Mouse (Mus musculus): Measurements from ENCODE around the gene Rflna.

The Rflna gene

DNA sequence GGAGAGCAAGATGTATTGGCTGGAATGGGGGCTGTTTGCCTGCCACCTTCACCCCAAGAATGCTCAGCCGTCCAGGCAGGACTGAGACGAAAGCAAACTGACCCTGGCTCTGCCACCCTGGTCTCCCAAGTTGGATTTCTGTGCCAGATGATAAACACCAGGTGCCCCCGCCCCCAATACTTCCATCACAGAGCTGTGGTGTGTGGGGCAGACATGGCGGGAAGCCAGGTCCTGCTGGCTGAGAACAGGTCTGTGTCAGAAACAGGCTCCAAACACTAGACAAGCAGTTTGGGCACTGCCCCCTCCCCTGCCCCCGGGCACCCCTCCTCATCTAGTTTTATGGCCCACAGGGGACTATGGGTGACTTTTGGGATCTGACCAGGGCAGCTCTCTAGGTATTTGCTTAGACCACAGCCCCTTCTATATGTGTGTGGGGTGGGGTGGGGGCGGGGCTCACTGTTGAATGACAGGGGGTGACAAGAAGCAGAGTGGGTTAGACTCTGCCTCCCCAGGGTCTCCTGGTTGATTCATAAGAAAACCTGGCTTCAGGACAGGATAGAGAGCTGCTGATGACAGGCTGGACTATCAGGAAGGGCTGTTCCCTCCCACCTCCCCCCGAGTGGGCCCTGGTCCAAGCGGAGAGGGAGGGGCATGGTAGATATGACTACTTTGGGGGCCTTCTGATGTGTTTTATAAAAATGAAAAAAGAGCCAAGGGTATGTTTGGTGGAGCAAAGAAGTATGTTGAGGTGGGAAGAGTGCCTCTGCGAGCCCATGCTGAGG lies 3.0 kb downstream of the Rflna start:
- DNase-seq (ENCODE audit: low spot score in 2 of 2) = no peak

GRCm38 (mm10) chr5:125006896-125007295 lies 3.9 kb downstream of the Rflna start:
- DNase-seq (ENCODE audit: low spot score in 2 of 2) = no peak

GRCm38 (mm10) chr5:125011166-125011565 lies 8.1 kb downstream of the Rflna start:
- DNase-seq (ENCODE audit: low spot score in 2 of 2) = no peak

DNA sequence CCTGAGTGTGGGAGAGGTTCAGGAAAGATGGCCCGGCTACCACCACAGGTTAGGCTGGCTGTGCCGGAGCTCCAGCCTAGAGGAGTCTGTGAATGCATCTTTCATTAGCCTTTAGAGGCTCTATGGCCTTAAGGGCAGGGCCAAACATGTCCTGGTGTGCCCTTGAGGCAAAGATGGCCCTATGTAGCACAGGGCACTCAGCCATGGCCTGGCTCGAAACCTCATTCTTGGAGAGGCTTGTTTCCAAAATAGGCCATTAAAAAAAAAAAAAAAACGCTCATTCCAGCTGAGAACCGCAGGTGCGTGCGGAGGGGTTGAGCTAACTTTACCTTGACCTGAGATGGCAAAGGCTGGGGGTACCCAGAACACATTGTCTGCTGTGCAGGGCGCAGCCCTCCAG lies 8.6 kb downstream of the Rflna start:
- DNase-seq (ENCODE audit: low spot score in 2 of 2) = no peak

GRCm38 (mm10) chr5:125014497-125014896 lies 11.5 kb downstream of the Rflna start:
- peak in 1 of 2 experiments; percentile 71 for DNase-seq (ENCODE audit: low spot score in 2 of 2)

- DNase-seq (ENCODE audit: low spot score in 2 of 2) = no peak
Measured at GRCm38 (mm10) chr5:125015066-125015465, 12.0 kb downstream of the Rflna start.

DNA sequence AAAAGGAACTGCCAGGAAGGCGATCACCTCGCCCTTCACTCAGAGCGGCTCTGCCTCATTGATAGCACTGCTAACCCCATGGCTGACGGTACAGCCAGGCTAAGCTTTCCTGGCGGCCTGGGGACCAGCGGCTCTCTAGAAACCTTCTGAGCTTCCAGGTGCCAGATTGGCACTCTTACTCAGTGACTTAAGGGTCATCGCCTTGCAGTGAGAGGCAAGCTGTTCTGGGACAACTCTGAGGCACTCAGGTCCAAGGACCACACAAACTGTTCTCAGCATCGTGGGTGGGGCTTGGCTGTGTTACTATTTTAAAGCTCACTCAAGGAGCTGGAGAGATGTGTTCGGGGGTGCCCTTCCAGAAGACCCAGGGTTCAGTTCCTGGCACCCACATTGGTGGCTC lies 12.6 kb downstream of the Rflna start:
- no peak for DNase-seq (ENCODE audit: low spot score in 2 of 2)

DNA sequence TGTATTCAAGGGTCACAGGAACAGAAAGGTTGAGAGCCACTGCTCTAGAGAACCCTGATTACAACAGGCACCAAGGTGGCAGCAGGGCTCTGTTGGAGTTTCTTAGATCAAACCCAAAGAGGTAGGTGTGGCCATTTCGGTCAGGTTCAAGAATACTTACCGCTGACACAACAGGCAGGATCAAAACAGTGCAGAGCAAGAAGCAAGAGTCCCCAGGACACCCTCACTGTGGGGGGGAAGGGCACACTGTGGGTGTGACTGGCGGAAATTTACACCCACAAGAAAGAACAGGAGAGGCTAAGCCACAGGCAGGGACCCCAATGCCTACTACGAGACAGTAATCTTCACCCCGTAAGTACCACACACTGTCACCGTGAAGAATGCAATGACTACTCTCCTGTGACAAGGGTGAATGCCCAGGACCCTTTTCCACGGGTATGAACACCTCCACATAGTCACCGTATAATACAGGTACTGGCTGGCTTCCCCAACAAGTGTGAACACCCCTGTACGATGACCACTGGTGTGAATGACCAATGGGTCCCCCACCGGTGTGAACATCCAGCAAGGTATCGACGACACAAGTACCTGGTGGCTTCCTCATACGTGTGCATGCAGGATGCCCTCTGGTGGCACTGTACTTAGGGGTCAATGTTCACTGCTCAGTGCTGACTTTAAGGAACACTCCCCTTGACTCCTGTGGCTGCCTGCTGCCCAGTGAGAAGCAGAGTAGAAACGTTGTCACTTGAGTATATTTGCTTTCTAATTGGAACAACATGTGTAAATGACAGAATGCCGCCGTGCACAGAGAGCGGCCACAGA lies 13.6 kb downstream of the Rflna start:
- no peak for DNase-seq (ENCODE audit: low spot score in 2 of 2)

- no peak for DNase-seq (ENCODE audit: low spot score in 2 of 2)
Measured at GRCm38 (mm10) chr5:125017332-125017731, 14.3 kb downstream of the Rflna start.

- no peak for DNase-seq (ENCODE audit: low spot score in 2 of 2)
Measured at GRCm38 (mm10) chr5:125019099-125019498, 16.1 kb downstream of the Rflna start.

DNA sequence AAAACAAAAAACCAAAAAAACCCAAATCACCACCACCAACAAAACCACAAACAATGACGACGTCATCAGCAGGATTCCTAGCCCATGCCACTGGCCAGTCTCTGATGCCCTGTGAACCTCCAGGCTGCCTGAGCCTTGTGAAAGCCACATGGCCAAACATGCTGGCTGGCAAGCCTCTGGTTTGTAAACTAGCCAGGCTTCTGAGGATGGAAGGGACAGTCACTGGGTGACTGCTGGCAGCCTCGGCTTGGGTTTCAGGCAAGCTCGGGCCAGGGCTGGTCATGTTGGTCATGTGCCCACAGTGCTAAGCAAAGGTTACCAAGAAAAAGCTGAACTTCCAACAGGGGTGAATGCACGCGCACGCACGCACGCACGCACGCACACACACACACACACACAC lies 18.3 kb downstream of the Rflna start:
- DNase-seq (ENCODE audit: low spot score in 2 of 2) = peak; percentile 46 to 68

DNA sequence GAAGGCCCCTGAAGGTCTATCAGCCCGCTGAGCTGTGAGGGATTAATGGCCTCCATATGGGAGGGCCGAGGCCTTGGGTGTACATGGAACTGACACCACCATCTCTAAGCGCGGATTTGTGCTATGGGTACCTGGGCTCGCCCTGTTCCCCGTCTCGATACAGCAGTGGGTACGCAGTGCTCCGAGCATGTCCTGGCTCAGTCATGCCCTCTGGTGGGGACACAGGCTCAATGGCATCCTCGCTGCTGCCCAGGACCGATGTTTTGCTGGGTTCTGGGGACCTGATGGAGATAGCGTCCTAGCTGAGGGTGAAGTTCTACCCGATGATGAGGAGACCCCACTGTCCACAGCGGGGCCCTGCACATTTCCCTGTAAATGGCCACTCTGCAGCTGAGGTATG lies 21.0 kb downstream of the Rflna start:
- no peak for DNase-seq (ENCODE audit: low spot score in 2 of 2)

DNA sequence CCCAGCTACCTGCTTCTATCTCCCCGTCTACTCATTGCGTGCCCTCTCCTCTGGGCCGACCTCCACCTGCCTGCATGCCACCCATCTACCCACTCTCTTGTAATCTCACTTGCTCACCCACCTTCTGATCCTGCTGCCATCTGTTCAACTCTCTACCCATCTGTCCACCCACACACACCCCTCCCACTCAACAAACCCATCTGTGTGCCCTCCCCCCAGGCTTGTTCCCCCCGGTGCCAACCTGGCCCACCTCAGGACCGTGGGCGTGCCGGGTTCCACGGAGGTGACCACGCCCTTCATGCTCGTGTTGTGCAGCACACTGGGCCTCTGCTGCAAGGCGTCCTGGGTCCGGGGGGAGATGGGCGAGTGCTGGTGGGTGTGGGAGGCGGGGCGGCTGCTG lies 25.4 kb downstream of the Rflna start:
- no peak for DNase-seq (ENCODE audit: low spot score in 2 of 2)

DNA sequence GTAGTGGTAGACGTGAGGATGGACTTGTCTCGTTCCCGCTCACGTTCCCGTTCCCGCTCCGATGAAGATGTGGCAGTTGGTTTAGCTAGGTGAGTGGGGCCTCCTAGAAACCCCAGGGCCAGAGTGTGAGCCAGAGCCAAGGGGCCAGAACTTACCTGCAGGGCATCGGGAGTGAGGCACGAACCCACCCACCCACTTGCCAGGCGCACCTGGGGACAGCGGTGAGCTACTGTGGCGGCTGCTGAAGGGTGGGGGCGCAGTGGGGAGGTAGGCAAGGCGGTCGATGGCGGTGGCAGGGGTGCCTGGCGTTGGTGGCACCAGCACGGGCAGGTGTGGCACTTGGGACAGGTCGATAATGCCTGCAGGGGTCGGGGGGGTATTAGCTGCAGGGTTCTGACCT lies 25.9 kb downstream of the Rflna start:
- no peak for DNase-seq (ENCODE audit: low spot score in 2 of 2)

DNA sequence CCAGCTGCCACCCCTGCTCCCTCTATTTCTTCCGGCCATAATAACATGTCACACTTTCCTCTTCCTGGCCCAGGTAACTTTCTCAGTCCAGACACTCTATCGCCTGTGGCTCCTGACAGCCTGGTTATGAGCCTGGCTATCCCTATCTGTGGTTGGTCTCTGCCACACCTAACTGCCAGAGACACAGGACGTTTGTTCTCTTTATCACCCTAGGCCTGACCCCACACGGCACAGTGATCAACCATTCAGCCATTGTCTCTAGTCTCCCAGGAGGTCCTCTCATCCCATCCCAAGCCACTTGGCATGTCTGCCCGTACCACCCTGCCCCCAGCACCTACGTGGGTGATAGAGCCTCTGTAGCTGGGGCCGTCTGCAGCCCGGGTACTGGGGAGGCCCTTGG lies 33.5 kb downstream of the Rflna start:
- DNase-seq (ENCODE audit: low spot score in 2 of 2) = no peak

DNA sequence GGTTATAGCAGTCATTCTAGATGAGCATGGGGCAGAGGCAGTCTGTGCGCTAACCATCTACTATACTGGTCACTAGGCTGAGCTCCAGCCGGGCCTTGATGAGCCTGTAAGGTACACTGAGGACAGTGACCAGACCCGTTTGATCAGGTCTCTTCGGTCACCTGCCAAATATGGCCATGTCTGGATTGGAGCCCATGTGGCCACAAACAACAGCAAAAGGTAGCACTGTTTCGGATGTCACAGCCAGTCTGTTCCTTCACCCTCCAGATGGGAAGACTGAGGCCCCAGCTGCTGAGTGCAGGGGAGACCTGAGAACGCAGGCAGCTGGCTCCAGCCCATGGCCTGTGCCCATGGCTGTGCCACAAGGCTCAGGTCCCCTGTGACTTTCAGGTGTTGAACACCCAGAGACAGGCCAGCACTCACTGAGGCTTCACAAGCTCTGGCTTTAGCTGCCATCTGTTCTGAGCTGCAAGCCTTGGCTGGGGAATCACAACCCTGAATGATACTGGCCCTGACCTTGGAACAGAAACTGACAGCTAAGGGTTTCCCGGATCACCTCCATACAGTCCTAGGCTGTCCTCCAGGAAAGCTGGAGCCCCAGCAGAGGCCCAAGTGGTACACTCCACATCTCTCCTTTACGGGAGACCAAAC lies 36.5 kb downstream of the Rflna start:
- no peak for DNase-seq (ENCODE audit: low spot score in 2 of 2)

DNA sequence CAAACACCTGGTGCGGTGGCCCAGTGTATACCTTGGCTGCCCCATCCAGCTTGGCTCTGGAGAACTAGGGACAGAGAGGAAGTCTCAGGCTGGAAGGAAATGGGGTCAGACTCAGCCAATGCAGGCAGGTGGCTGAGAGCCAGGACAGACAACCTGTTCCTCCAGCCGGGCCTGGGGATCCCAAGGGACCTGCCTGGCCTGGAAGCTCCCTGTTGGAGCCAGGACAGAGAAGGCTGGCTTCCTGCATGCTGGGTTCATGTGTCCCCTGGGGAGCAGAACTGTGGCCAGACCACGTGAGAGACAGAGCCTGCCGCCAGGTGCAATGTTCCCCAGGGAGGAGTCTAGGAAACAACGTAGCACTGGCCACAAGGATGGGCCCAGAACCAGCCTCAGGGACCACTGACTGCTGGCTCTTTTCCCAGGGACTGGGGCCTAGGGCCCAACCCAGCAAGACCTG lies 37.1 kb downstream of the Rflna start:
- no peak for DNase-seq (ENCODE audit: low spot score in 2 of 2)

DNA sequence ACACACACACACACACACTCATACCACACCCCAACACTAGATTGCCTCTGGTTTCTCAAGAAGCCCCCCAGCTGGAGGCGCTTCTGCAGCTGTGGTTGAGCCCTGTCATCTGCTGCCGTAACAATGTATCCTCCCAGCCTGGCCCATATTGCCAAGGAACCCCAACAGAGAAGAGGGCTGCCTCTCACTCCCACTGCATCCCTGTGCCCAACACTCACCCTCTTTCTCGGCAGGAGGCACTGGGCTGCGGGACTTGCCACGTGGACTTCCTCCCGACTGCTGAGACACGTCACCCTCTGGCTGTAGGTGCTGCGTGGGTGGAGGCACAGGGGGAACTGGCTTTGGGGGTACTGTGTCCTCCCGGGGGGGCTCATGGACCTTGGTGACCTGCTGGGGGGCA lies 38.6 kb downstream of the Rflna start:
- DNase-seq (ENCODE audit: low spot score in 2 of 2) = no peak

GRCm38 (mm10) chr5:125043448-125043847 lies 40.4 kb downstream of the Rflna start:
- no peak for DNase-seq (ENCODE audit: low spot score in 2 of 2)

DNA sequence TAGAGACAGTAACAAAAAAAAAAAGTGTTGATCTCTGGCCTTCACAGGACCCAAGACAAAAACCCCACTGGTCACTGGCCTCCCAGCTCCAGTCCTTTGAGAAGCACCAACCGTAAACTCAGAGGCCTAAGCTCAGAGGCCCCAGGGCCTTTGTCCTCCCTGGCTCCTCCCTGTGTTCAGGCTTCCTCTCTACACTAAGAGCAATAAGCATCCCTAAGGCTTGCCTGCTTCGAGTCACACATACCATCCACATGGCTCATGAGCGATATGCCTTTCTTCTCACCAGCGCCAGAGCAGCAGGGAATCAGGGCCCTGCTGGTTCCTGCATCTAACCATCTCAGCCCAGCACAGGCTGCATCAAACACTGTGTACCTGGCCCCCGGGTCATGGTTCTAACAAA lies 42.2 kb downstream of the Rflna start:
- DNase-seq (ENCODE audit: low spot score in 2 of 2) = no peak

DNA sequence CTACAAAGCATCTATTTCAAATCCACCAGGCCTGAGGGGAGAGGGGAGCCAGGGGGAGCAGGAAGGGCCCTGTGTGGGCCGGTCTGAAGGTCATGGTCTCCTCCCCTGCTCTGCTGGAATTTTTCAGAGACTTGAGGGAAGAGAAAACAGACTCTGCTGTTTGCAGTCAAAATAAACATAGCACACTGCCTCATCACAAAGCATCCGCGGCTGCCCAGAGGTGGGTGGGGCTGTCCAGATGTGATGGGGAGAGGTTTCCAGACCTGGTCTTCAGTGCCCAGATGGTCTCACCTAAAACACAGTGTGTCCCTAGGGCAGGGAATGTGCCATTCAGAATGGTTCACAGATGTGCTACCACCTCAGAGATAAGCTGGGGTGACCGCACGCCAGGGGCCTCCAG lies 43.4 kb downstream of the Rflna start:
- no peak for DNase-seq (ENCODE audit: low spot score in 2 of 2)

DNA sequence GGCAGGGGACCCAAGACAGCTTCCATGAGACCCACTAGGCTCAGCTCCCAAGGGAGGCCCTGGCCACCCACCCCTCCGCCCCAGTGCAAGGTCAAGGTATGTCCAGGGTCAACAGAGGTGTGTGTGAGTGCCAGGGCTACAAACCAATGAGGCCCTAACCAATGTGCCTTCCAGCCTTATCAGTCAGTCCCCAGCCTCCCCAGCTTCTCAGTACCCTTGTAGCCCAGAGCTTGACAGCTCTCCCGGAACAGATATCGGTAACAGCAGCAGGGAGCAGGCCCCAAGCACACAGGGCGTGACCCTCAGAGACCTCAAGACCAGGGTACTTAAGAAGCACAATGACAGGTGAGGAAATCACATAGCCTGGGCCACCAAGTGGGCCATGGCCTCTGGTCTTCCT lies 46.5 kb downstream of the Rflna start:
- no peak for DNase-seq (ENCODE audit: low spot score in 2 of 2)

DNA sequence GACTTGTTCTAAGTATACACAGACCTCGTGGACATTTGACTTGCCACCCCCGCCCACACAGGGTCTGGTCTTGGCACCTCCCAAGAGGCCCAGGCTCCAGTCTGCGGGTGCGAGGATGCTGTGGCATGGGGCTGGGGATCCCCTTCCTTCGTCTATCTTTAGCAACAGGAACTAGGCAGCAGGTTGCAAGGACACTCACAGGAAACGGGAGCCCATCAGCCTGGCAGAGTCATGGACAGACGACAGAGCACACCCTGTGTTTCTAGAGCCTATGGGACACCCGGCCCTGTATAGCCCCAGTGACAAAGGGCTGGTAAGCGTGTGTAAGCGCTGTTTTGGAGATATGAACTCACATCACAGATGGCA lies 49.2 kb downstream of the Rflna start:
- DNase-seq (ENCODE audit: low spot score in 2 of 2) = no peak

Measured in urinary bladder, adult 18-20 months (tissue).